Mouse (Mus musculus) kidney, postnatal 0 days (tissue): ENCODE results near the gene Trim61. TPM values are rescaled to one million over a fixed set of nuclear protein-coding genes. Genes with fewer than 3 reads are reported as not detected.

Experiments used
- ATAC-seq: fragments of 200-750 bp; cut with Nextera tagmentation; replicated peaks from 2 replicates; pipeline ENCODE4 v1.8.0; 2017; ENCODE audit warnings: low read depth, moderate number of reproducible peaks, moderate TSS enrichment, moderate library complexity; ENCODE audit not compliant: low FRiP score
- DNase-seq: peaks from one replicate; pipeline ENCODE4 v3.0.0-alpha.2; 2016; ENCODE audit warnings: low spot score
- H3K27ac ChIP-seq: fragments of 300-500 bp; sonication (generic); 2 replicates; pipeline ENCODE4 v1.5.1; 2014; ENCODE audit warnings: mild to moderate bottlenecking
- H3K27me3 ChIP-seq: fragments of 300-500 bp; sonication (generic); 2 replicates; pipeline ENCODE4 v1.6.1; 2014; ENCODE audit warnings: low read length, mixed read lengths; ENCODE audit not compliant: insufficient read depth
- H3K36me3 ChIP-seq: fragments of 300-500 bp; sonication (generic); 2 replicates; pipeline ENCODE4 v1.6.1; 2014; ENCODE audit warnings: low read length, mixed read lengths; ENCODE audit not compliant: insufficient read depth
- H3K4me1 ChIP-seq: fragments of 300-500 bp; sonication (generic); replicated peaks from 2 replicates; pipeline ENCODE4 v1.6.1; 2014; ENCODE audit warnings: antibody characterized with exemption, low read length, mixed read lengths; ENCODE audit not compliant: insufficient read depth
- H3K4me2 ChIP-seq: fragments of 300-500 bp; sonication (generic); 2 replicates; pipeline ENCODE4 v1.6.1; 2014; ENCODE audit warnings: mild to moderate bottlenecking, low read length, moderate library complexity, mixed read lengths
- H3K4me3 ChIP-seq: fragments of 300-500 bp; sonication (generic); replicated peaks from 2 replicates; pipeline ENCODE4 v1.5.1; 2014; ENCODE audit warnings: low read depth, low read length
- H3K9ac ChIP-seq: fragments of 300-500 bp; sonication (generic); 2 replicates; pipeline ENCODE4 v1.6.1; 2014; ENCODE audit warnings: low read depth, low read length
- H3K9me3 ChIP-seq: fragments of 300-500 bp; sonication (generic); replicated peaks from 2 replicates; pipeline ENCODE4 v1.6.1; 2016; ENCODE audit warnings: low read length, inconsistent platforms, mixed read lengths
- CTCF ChIP-seq: IDR thresholded peaks from 2 replicates; pipeline ENCODE4 v1.5.1; 2016; ENCODE audit warnings: antibody characterized with exemption, low read depth, mild to moderate bottlenecking, moderate library complexity
- WGBS: fragments of 180-500 bp; shearing (Covaris S2); extraction: QIAGEN DNeasy Blood & Tissue Kit; methylation state at CpG from one replicate; pipeline ENCODE4 v1.1.7; 2014; 5-methylcytosine and 5-hydroxymethylcytosine counted together
- polyA plus RNA-seq: library from polyadenylated mRNA; unstranded; fragments of >200 nt; fragmentation: Nextera tagmentation; extraction: Ambion mirVana; gene quantifications from 2 replicates; pipeline ENCODE4 v1.2.1, GENCODE M21; 2015

Trim61 gene
- 0.22 and 0.53 TPM in 2 replicates for polyA plus RNA-seq

DNA sequence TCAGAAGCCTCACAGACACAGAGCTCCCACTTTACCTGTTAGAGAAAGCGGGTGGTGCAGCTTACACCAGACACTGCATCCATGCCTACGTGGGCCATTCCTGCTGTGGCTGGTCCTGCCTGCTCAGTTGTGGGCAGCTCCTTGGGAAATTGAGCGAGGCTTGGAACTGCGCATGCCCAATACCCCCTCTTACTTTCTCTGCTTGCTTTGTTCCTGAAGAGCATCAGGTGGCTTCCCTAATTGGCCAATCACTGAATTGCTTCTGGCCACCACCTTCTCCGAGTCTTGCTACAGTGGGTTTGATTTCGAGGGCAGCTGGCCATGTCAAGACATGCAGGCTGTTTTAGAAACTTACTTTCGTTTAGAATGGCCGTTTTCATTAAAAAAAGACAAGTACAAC lies at the start of gene Trim61, which contains the start of gene Trim60:
Trim61 (minus strand) TSS at position 101 of the 400 bp plus-strand sequence.
Trim60 (minus strand) TSS at position 162 of the 400 bp plus-strand sequence.
- H3K9ac ChIP-seq, result no peak within 1 kb of the TSS
- no peak within 1 kb of the TSS for H3K4me2 ChIP-seq
- H3K9me3 ChIP-seq, result no peaks in the 10 kb centered on the region
- H3K27ac ChIP-seq, result no peak within 1 kb of the TSS
- no peak for TF ChIP-seq CTCF
- no peaks in the 10 kb centered on the region for H3K36me3 ChIP-seq
- DNase-seq (no peak), ATAC-seq (no peak)
- no peaks in the 10 kb centered on the region for H3K27me3 ChIP-seq
- no peak within 1 kb of the TSS for H3K4me3 ChIP-seq
- no peaks in the 10 kb centered on the region for H3K4me1 ChIP-seq
- 88% methylated on average over 8 of the region's 8 CpGs for WGBS

- H3K4me1 ChIP-seq, result no peaks in the 10 kb centered on the region
- H3K27me3 ChIP-seq, result no peaks in the 10 kb centered on the region
- H3K27ac ChIP-seq, result no peak overlapping the region
- H3K4me3 ChIP-seq, result no peak overlapping the region
- TF ChIP-seq CTCF, result no peak
- no peaks in the 10 kb centered on the region for H3K9me3 ChIP-seq
- no peak for ATAC-seq
- H3K36me3 ChIP-seq, result no peaks in the 10 kb centered on the region
- H3K4me2 ChIP-seq, result no peak overlapping the region
- WGBS, result 29% methylated on average over 10 of the region's 10 CpGs
- DNase-seq, result no peak
- H3K9ac ChIP-seq, result no peak overlapping the region
Observed at GRCm38 (mm10) chr8:65067694-65068472, 49.6 kb upstream of the Trim61 start.

GRCm38 (mm10) chr8:65067031-65067430 lies 48.7 kb upstream of the Trim61 start:
- H3K27ac ChIP-seq, result no peak overlapping the region
- no peak overlapping the region for H3K4me2 ChIP-seq
- DNase-seq (no peak), ATAC-seq (no peak)
- TF ChIP-seq CTCF, result no peak
- H3K9me3 ChIP-seq, result no peaks in the 10 kb centered on the region
- H3K36me3 ChIP-seq, result no peaks in the 10 kb centered on the region
- WGBS, result 95% methylated on average over 4 of the region's 4 CpGs
- no peak overlapping the region for H3K4me3 ChIP-seq
- no peaks in the 10 kb centered on the region for H3K27me3 ChIP-seq
- no peaks in the 10 kb centered on the region for H3K4me1 ChIP-seq
- no peak overlapping the region for H3K9ac ChIP-seq

DNA sequence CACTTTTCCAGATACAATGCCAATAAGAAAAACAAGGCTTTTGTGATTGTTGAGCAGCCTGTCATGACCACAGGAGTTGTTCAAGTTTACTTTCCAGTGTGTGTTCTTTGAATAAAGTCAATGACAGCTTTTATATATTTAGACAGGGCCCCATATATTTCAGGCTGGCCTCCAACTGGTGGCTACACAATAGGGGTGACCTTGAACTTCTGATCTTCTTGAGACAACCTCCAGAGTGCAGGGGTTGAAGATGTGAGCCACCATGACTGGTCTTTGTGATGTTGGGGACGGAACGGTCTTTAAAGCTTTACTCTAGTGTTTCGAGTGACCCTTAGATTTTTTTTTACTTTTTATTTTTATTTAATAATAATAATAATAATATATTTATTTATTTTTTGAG lies 47.3 kb upstream of the Trim61 start:
- TF ChIP-seq CTCF, result no peak
- no peaks in the 10 kb centered on the region for H3K36me3 ChIP-seq
- no peaks in the 10 kb centered on the region for H3K27me3 ChIP-seq
- no peak for DNase-seq
- 96% methylated on average over 3 of the region's 3 CpGs for WGBS
- no peaks in the 10 kb centered on the region for H3K9me3 ChIP-seq
- no peak overlapping the region for H3K27ac ChIP-seq
- no peaks in the 10 kb centered on the region for H3K4me1 ChIP-seq
- no peak overlapping the region for H3K4me3 ChIP-seq
- H3K4me2 ChIP-seq, result no peak overlapping the region
- no peak for ATAC-seq
- no peak overlapping the region for H3K9ac ChIP-seq

DNA sequence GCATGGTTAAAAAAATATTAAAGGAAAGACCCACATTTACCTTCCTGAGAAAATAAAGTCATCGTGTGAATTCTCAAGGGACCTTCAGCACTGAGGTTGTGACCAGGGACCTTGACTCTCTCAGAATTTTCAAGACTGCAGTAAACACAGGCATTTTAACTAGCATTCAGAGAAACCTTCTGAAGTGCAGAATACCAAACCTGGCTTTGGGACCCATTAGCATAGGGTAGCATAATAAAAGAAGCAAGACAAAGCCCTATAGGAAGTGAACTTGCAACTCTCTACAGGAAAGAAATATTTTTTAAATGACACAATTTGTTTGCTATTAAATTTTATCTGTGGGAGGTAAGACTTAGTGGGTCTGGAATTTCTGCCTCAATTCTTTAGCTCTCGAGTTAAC lies 45.7 kb upstream of the Trim61 start:
- ATAC-seq, result no peak
- 32% methylated on average over 2 of the region's 2 CpGs for WGBS
- no peaks in the 10 kb centered on the region for H3K27me3 ChIP-seq

GRCm38 (mm10) chr8:65062195-65062594 lies 43.9 kb upstream of the Trim61 start:
- H3K9ac ChIP-seq, result no peak overlapping the region
- TF ChIP-seq CTCF, result no peak
- 79% methylated on average over 4 of the region's 4 CpGs for WGBS

More for the DNA sequence above, 45.7 kb upstream of the Trim61 start:
- H3K27ac ChIP-seq, result no peak overlapping the region
- H3K4me3 ChIP-seq, result no peak overlapping the region
- H3K9me3 ChIP-seq, result no peaks in the 10 kb centered on the region
- H3K9ac ChIP-seq, result no peak overlapping the region
- H3K36me3 ChIP-seq, result no peaks in the 10 kb centered on the region
- no peaks in the 10 kb centered on the region for H3K4me1 ChIP-seq
- TF ChIP-seq CTCF, result no peak
- no peak overlapping the region for H3K4me2 ChIP-seq
- DNase-seq, result no peak

More at GRCm38 (mm10) chr8:65062195-65062594, 43.9 kb upstream of the Trim61 start:
- Histone ChIP-seq H3K27me3 (no peaks in the 10 kb centered on the region), H3K36me3 (no peaks in the 10 kb centered on the region), H3K4me1 (no peaks in the 10 kb centered on the region), H3K4me3 (no peak overlapping the region), H3K27ac (no peak overlapping the region), H3K4me2 (no peak overlapping the region), H3K9me3 (no peaks in the 10 kb centered on the region)
- ATAC-seq (no peak), DNase-seq (no peak)
